Mouse (Mus musculus): Measurements from ENCODE around the gene Cyp2d10. TPM values are rescaled to one million over a fixed set of nuclear protein-coding genes. Genes with fewer than 3 reads are reported as not detected.
A peak's percentile ranks its signal among the peaks of the same experiment; 100 is the strongest.

Gene Cyp2d10
- total RNA-seq, 1 experiment from 2014 or later = 47.2 TPM

DNA sequence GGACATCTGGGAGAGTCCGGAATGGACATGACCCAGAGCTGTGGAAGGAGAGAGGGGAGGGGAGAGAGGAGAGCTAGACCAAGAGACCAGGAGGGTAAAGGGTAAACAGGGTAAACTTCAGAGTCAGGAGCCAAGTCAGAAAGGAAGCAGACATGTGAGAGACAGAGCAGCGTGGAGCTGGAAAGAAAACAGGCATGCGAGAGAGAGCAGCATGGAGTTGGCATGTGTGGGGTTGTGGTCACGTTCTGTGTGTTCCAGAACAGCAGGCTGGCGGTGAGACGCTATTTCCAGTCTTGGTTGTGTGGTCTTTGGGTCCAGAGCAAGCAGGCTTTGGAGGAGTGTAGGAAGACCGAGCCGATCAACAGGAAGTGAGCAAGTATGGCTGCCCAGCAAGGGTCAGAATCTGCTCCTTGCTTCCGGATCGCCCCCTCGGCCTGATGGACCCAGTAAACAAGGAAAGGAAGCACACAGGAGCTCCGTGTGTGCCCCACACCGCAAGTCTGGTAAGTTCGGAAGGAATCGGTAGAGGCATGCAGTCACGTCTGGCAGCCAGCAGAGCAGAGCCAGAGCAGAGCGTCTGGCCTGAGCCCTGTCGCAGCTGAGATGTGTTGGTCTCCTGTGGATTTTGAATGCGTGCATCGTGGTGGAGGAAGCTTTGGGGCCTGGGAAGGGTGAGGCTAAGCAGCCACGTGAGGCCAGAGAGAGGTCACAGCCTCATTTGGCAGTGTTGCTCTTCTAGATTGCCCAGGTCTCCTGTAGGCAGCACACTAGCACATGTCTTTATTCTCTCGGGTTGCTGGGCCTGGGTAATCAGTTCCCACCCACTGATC is 48.3 kb downstream of the Cyp2d10 start:
- DNase-seq = peak; percentile 53

DNA sequence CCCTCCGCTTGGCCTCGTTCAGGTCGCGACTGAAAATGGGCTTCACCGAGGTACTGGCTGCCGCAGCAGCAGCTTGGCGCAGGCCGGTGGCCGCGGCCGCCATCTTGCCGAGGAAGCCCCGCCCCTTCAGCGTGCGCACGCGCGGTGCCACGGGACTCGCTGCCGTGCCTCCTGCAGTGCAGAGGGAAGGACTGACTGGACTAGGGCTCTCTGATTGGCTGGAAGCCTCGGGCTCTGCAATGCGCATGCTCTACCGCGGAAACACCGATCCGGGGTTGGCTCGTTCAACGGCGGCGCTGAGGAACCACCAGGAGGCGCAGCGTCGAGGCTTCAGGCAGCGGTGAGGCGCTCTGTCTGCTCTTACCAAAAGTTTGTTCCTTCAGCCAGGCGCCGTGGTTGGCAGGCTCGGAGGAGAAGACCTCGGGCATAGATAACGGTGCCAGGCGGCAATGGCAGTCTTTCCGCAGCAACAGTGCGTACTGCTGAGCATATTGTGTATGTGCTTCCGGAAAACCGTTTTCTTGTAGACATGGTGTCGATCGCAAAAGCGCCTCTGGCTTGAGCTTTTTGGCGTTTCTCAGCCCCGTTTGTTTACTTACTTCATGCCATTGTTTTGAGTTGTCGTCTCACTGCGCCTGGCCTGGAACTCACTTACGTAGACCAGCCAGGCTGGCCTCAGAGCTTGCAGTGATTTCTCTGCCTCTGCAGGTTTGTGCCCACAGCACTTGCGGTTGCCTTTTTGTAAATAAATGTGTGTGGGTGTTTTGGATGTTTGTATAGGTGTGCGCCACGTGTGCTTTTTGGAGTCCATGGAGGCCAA is 52.7 kb downstream of the Cyp2d10 start, which contains the start of gene Ndufa6:
Gene Ndufa6 (minus strand): TSS at position 197 of the 820 bp plus-strand sequence.
- peak; percentile 99 for DNase-seq

DNA sequence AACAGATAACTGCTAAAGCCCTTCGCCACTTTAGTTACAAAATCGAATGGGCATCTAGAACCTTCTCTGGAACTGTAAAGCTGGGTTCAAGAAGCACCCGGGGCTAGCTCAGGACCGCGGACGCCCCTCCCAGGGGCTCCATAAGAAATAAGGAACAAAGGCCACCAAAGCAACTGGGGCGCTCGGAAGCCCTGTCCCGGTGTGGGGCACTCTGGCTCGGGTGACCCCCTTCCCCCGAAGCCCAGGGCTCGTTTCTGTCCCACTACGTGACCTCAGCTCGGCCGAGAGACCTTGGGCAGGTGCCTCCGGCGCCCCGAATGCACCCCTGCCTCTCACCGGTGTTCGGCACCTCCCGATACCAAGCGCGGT is 53.3 kb downstream of the Cyp2d10 start:
- DNase-seq = no peak

DNA sequence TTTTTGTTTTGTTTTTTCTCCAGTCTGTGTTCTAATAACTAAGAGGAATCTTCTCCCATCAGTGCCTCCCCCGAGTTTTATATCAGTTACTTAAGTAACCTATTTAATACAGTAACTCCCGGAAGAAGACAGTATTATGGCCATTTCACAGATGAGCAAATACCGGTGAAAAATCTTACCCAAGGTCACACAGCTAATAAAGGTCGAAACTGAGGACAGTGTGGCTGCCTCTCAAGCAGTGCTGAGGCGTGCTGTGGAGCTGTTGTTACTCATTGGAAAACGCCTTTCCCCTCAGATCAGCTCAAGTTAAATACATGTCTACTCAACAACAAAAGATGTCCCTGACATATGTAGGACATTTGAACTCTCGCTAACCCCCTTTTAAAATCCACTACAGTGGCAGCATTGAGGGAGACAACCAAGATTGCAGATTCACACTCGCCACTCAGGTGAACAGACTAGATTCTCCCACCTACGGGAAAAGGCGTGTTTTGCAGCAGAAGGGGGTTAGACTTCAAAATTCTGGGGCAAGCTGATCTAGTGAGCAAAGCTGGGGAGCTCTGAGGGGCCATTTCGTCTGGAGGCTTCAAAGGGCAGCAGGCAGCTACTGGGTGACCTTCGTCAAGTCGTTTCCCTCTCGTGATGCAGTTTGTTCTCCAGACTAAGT is 53.8 kb downstream of the Cyp2d10 start:
- peak; percentile 34 for DNase-seq

Small RNA genes lying within 50 kb of the gene (microRNA-seq; reads per million reads assigned to microRNA genes)
- gene Gm25990 (0 reads per million in 2 experiments), gene Gm27331 (0 reads per million in 2 experiments), gene Gm27622 (0 reads per million in 2 experiments), gene Mir7684 (0 reads per million in 2 experiments)

Other genes starting within 250 kb of the Cyp2d10 start
- 0.44 and 1.1 TPM in 2 replicates for gene Shisa8, start 194.4 kb downstream of the Cyp2d10 start, total RNA-seq (2021)
- 1.0 and 6.8 TPM in 2 replicates for gene Tnfrsf13c, start 182.8 kb downstream of the Cyp2d10 start, total RNA-seq (2021)
- gene Cenpm, start 162.4 kb downstream of the Cyp2d10 start, total RNA-seq (2021) = 10.9 and 12.2 TPM in 2 replicates
- 0.49 and 0.74 TPM in 2 replicates for gene 1500009C09Rik, start 154.8 kb downstream of the Cyp2d10 start, total RNA-seq (2021)
- gene Sept3, start 132.3 kb downstream of the Cyp2d10 start, total RNA-seq (2021) = 6.0 and 6.1 TPM in 2 replicates
- gene Wbp2nl, start 108.2 kb downstream of the Cyp2d10 start, total RNA-seq (2021) = not detected in 2 replicates
- gene Naga, start 68.3 kb downstream of the Cyp2d10 start, total RNA-seq (2021) = 59.5 and 62.1 TPM in 2 replicates
- 1.8 and 2.1 TPM in 2 replicates for gene Pheta2, start 68.3 kb downstream of the Cyp2d10 start, total RNA-seq (2021)
- 177 and 179 TPM in 2 replicates for gene Smdt1, start 68.2 kb downstream of the Cyp2d10 start, total RNA-seq (2021)
- 659 and 675 TPM in 2 replicates for gene Ndufa6, start 52.9 kb downstream of the Cyp2d10 start, total RNA-seq (2021)
- 37.0 and 37.9 TPM in 2 replicates for gene Cyp2d22, start 26.9 kb downstream of the Cyp2d10 start, total RNA-seq (2021)
- gene Cyp2d11, start 13.2 kb downstream of the Cyp2d10 start, total RNA-seq (2021) = 0.23 TPM in 1 of 2 replicates, not detected in the other
- gene Cyp2d9, start 26.2 kb upstream of the Cyp2d10 start, total RNA-seq (2021) = 0.64 and 4.3 TPM in 2 replicates
- gene Cyp2d12, start 147.9 kb upstream of the Cyp2d10 start, total RNA-seq (2021) = 0.26 TPM in 1 of 2 replicates, not detected in the other
- gene Cyp2d34, start 213.8 kb upstream of the Cyp2d10 start, total RNA-seq (2021) = not detected in 2 replicates

Data from adrenal gland, postnatal 14 days (tissue).